ENCODE assay signal across 16 mouse cellular contexts in genomic region chr10:120375438-120375837, GRCm38 (mm10).
"Had no signal": no experiment of that assay in that cellular context is flagged by ENCODE, and none has a peak within 500 bp of the region (broad histone marks: within the 10 kb centered on the region; RNA-seq: fewer than 3 reads in every experiment).

No protein-coding gene starts in this region.

- H3K27me3 ChIP-seq: limb, embryonic 15.5 days; liver, embryonic 15.5 days; stomach, embryonic 15.5 days had no signal

- H3K4me1 ChIP-seq: liver, embryonic 15.5 days had no signal

- H3K27ac ChIP-seq: left cerebral cortex, adult 2 months; limb, embryonic 15.5 days; liver, embryonic 15.5 days; midbrain, embryonic 10.5 days; neural tube, embryonic 13.5 days; stomach, embryonic 15.5 days had no signal

- H3K36me3 ChIP-seq: limb, embryonic 15.5 days; liver, embryonic 15.5 days; neural tube, embryonic 13.5 days; stomach, embryonic 15.5 days had no signal

- DNase-seq: kidney, adult 2 months; kidney, postnatal 25 days; lung, embryonic 14.5 days; lung, postnatal 10 days; lung, postnatal 4 days; midbrain, embryonic 14.5 days; right cerebral cortex, postnatal 4 days; spleen, adult 18-20 months; thymus, postnatal 4 days had no signal

- H3K4me2 ChIP-seq: limb, embryonic 15.5 days; liver, embryonic 15.5 days; lung, embryonic 14.5 days; neural tube, embryonic 13.5 days; stomach, embryonic 15.5 days had no signal

- H3K4me3 ChIP-seq: left cerebral cortex, adult 2 months; limb, embryonic 15.5 days; liver, embryonic 15.5 days; midbrain, embryonic 10.5 days; myocyte; neural tube, embryonic 13.5 days; stomach, embryonic 15.5 days had no signal

- H3K9me3 ChIP-seq: limb, embryonic 15.5 days; liver, embryonic 15.5 days; midbrain, embryonic 10.5 days; neural tube, embryonic 13.5 days; stomach, embryonic 15.5 days had no signal

- H3K9ac ChIP-seq: limb, embryonic 15.5 days; liver, embryonic 15.5 days; lung, embryonic 14.5 days; neural tube, embryonic 13.5 days; stomach, embryonic 15.5 days had no signal
